Mouse (Mus musculus): Measurements from ENCODE around the gene Oxa1l. TPM values are rescaled to one million over a fixed set of nuclear protein-coding genes. Genes with fewer than 3 reads are reported as not detected.
"Not testable (repeated sequence)": the region's sequence is repeated elsewhere in the genome, so short reads cannot be mapped to it uniquely, and the experiment has no call there.

Gene Oxa1l
- polyA plus RNA-seq, 1 experiment from 2014 or later: 56.7 TPM

- Histone ChIP-seq H3K27ac (ENCODE audit: low read depth, low read length) (peak overlapping the region; percentile 94; the same call in 1 of the 2 replicates), H3K9ac (ENCODE audit: low read length) (no peak overlapping the region), H3K4me2 (ENCODE audit: low read depth, low read length, severe bottlenecking) (no peak overlapping the region), H3K4me1 (replicated peaks; ENCODE audit: control insufficient read depth, insufficient read depth, low read length) (peaks cover 13% of the 10 kb centered on the region; the same call in 1 of the 2 replicates), H3K36me3 (ENCODE audit: control insufficient read depth, insufficient read depth, low read length) (no peaks in the 10 kb centered on the region), H3K9me3 (ENCODE audit: control insufficient read depth, low read length) (no peaks in the 10 kb centered on the region), H3K27me3 (ENCODE audit: control insufficient read depth, insufficient read depth, low read length) (no peaks in the 10 kb centered on the region), H3K4me3 (ENCODE audit: low read depth, low read length) (no peak overlapping the region)
- WGBS: 83% methylated on average over 8 of the region's 8 CpGs
- no peak for ATAC-seq (replicated peaks; ENCODE audit: low FRiP score)
- no peak for DNase-seq (ENCODE audit: low spot score)
Observed at GRCm38 (mm10) chr14:54333452-54334189, 27.0 kb upstream of the Oxa1l start.

GRCm38 (mm10) chr14:54340836-54341235 is 19.8 kb upstream of the Oxa1l start:
- no peak for ATAC-seq (replicated peaks; ENCODE audit: low FRiP score)
- H3K4me3 ChIP-seq (ENCODE audit: low read depth, low read length): no peak overlapping the region
- DNase-seq (ENCODE audit: low spot score): no peak
- H3K9me3 ChIP-seq (ENCODE audit: control insufficient read depth, low read length): peaks cover 3% of the 10 kb centered on the region; the same call in 1 of the 2 replicates
- H3K36me3 ChIP-seq (ENCODE audit: control insufficient read depth, insufficient read depth, low read length): no peaks in the 10 kb centered on the region
- no peak overlapping the region for H3K4me2 ChIP-seq (ENCODE audit: low read depth, low read length, severe bottlenecking)
- H3K27me3 ChIP-seq (ENCODE audit: control insufficient read depth, insufficient read depth, low read length): no peaks in the 10 kb centered on the region
- no peak overlapping the region for H3K27ac ChIP-seq (ENCODE audit: low read depth, low read length)
- no peaks in the 10 kb centered on the region for H3K4me1 ChIP-seq (replicated peaks; ENCODE audit: control insufficient read depth, insufficient read depth, low read length)
- no peak overlapping the region for H3K9ac ChIP-seq (ENCODE audit: low read length)
- WGBS: 61% methylated on average over 7 of the region's 7 CpGs

- H3K9ac ChIP-seq (ENCODE audit: low read length); H3K9me3 ChIP-seq (ENCODE audit: control insufficient read depth, low read length); H3K4me3 ChIP-seq (ENCODE audit: low read depth, low read length); H3K27me3 ChIP-seq (ENCODE audit: control insufficient read depth, insufficient read depth, low read length); DNase-seq (ENCODE audit: low spot score); H3K4me1 ChIP-seq (replicated peaks; ENCODE audit: control insufficient read depth, insufficient read depth, low read length); H3K27ac ChIP-seq (ENCODE audit: low read depth, low read length); ATAC-seq (replicated peaks; ENCODE audit: low FRiP score); H3K4me2 ChIP-seq (ENCODE audit: low read depth, low read length, severe bottlenecking); H3K36me3 ChIP-seq (ENCODE audit: control insufficient read depth, insufficient read depth, low read length): not testable (repeated sequence)
- 43% methylated on average over 2 of the region's 2 CpGs for WGBS
Observed at GRCm38 (mm10) chr14:54341807-54342206, 18.8 kb upstream of the Oxa1l start.

- not testable (repeated sequence) for H3K27me3 ChIP-seq (ENCODE audit: control insufficient read depth, insufficient read depth, low read length); H3K4me1 ChIP-seq (replicated peaks; ENCODE audit: control insufficient read depth, insufficient read depth, low read length); H3K27ac ChIP-seq (ENCODE audit: low read depth, low read length); ATAC-seq (replicated peaks; ENCODE audit: low FRiP score); H3K4me3 ChIP-seq (ENCODE audit: low read depth, low read length); H3K36me3 ChIP-seq (ENCODE audit: control insufficient read depth, insufficient read depth, low read length); DNase-seq (ENCODE audit: low spot score); H3K9ac ChIP-seq (ENCODE audit: low read length); H3K4me2 ChIP-seq (ENCODE audit: low read depth, low read length, severe bottlenecking); H3K9me3 ChIP-seq (ENCODE audit: control insufficient read depth, low read length)
- 95% methylated on average over 16 of the region's 16 CpGs for WGBS
Observed at GRCm38 (mm10) chr14:54350773-54351541, 9.7 kb upstream of the Oxa1l start.

GRCm38 (mm10) chr14:54352314-54352713 is 8.3 kb upstream of the Oxa1l start:
- Histone ChIP-seq H3K27me3 (ENCODE audit: control insufficient read depth, insufficient read depth, low read length) (no peaks in the 10 kb centered on the region), H3K9me3 (ENCODE audit: control insufficient read depth, low read length) (no peaks in the 10 kb centered on the region), H3K4me2 (ENCODE audit: low read depth, low read length, severe bottlenecking) (no peak overlapping the region), H3K27ac (ENCODE audit: low read depth, low read length) (no peak overlapping the region), H3K36me3 (ENCODE audit: control insufficient read depth, insufficient read depth, low read length) (no peaks in the 10 kb centered on the region), H3K4me1 (replicated peaks; ENCODE audit: control insufficient read depth, insufficient read depth, low read length) (no peaks in the 10 kb centered on the region), H3K9ac (ENCODE audit: low read length) (no peak overlapping the region), H3K4me3 (ENCODE audit: low read depth, low read length) (no peak overlapping the region)
- WGBS: 93% methylated on average over 8 of the region's 8 CpGs
- no peak for DNase-seq (ENCODE audit: low spot score)
- no peak for ATAC-seq (replicated peaks; ENCODE audit: low FRiP score)

- Histone ChIP-seq H3K27me3 (ENCODE audit: control insufficient read depth, insufficient read depth, low read length) (no peaks in the 10 kb centered on the region), H3K9me3 (ENCODE audit: control insufficient read depth, low read length) (no peaks in the 10 kb centered on the region), H3K36me3 (ENCODE audit: control insufficient read depth, insufficient read depth, low read length) (no peaks in the 10 kb centered on the region), H3K27ac (ENCODE audit: low read depth, low read length) (no peak overlapping the region), H3K4me2 (ENCODE audit: low read depth, low read length, severe bottlenecking) (no peak overlapping the region), H3K9ac (ENCODE audit: low read length) (no peak overlapping the region), H3K4me1 (replicated peaks; ENCODE audit: control insufficient read depth, insufficient read depth, low read length) (no peaks in the 10 kb centered on the region), H3K4me3 (ENCODE audit: low read depth, low read length) (no peak overlapping the region)
- no peak for DNase-seq (ENCODE audit: low spot score)
- ATAC-seq (replicated peaks; ENCODE audit: low FRiP score): no peak
- 61% methylated on average over 1 of the region's 1 CpGs for WGBS
Observed at GRCm38 (mm10) chr14:54354406-54354805, 6.2 kb upstream of the Oxa1l start.

GRCm38 (mm10) chr14:54363156-54363555 is 2.5 kb downstream of the Oxa1l start:
- no peak overlapping the region for H3K4me2 ChIP-seq (ENCODE audit: low read depth, low read length, severe bottlenecking)
- H3K27me3 ChIP-seq (ENCODE audit: control insufficient read depth, insufficient read depth, low read length): no peaks in the 10 kb centered on the region
- H3K4me3 ChIP-seq (ENCODE audit: low read depth, low read length): no peak overlapping the region
- DNase-seq (ENCODE audit: low spot score) (no peak), ATAC-seq (replicated peaks; ENCODE audit: low FRiP score) (no peak)
- WGBS: 96% methylated on average over 8 of the region's 8 CpGs
- no peak overlapping the region for H3K27ac ChIP-seq (ENCODE audit: low read depth, low read length)
- peaks cover 3% of the 10 kb centered on the region; the same call in 1 of the 2 replicates for H3K4me1 ChIP-seq (replicated peaks; ENCODE audit: control insufficient read depth, insufficient read depth, low read length)
- no peaks in the 10 kb centered on the region for H3K9me3 ChIP-seq (ENCODE audit: control insufficient read depth, low read length)
- no peak overlapping the region for H3K9ac ChIP-seq (ENCODE audit: low read length)
- H3K36me3 ChIP-seq (ENCODE audit: control insufficient read depth, insufficient read depth, low read length): peaks cover 17% of the 10 kb centered on the region

GRCm38 (mm10) chr14:54365026-54365645 is 4.5 kb downstream of the Oxa1l start:
- H3K36me3 ChIP-seq (ENCODE audit: control insufficient read depth, insufficient read depth, low read length): peaks cover 28% of the 10 kb centered on the region

More at GRCm38 (mm10) chr14:54365026-54365645, 4.5 kb downstream of the Oxa1l start:
- peaks cover 3% of the 10 kb centered on the region; the same call in 1 of the 2 replicates for H3K4me1 ChIP-seq (replicated peaks; ENCODE audit: control insufficient read depth, insufficient read depth, low read length)
- no peak overlapping the region for H3K9ac ChIP-seq (ENCODE audit: low read length)
- WGBS: 93% methylated on average over 5 of the region's 5 CpGs
- no peak overlapping the region for H3K4me3 ChIP-seq (ENCODE audit: low read depth, low read length)
- no peak for ATAC-seq (replicated peaks; ENCODE audit: low FRiP score)
- no peaks in the 10 kb centered on the region for H3K9me3 ChIP-seq (ENCODE audit: control insufficient read depth, low read length)
- H3K4me2 ChIP-seq (ENCODE audit: low read depth, low read length, severe bottlenecking): no peak overlapping the region
- H3K27ac ChIP-seq (ENCODE audit: low read depth, low read length): no peak overlapping the region
- H3K27me3 ChIP-seq (ENCODE audit: control insufficient read depth, insufficient read depth, low read length): no peaks in the 10 kb centered on the region
- no peak for DNase-seq (ENCODE audit: low spot score)
